Mouse (Mus musculus) layer of hippocampus, adult 9-11 months (tissue): Measurements from ENCODE around the gene Asrgl1.
"Not testable (repeated sequence)": the region's sequence is repeated elsewhere in the genome, so short reads cannot be mapped to it uniquely, and the experiment has no call there.

Source experiments
- DNase-seq: peaks from one replicate; pipeline ENCODE4 v3.0.0; 2022

The Asrgl1 gene

DNA sequence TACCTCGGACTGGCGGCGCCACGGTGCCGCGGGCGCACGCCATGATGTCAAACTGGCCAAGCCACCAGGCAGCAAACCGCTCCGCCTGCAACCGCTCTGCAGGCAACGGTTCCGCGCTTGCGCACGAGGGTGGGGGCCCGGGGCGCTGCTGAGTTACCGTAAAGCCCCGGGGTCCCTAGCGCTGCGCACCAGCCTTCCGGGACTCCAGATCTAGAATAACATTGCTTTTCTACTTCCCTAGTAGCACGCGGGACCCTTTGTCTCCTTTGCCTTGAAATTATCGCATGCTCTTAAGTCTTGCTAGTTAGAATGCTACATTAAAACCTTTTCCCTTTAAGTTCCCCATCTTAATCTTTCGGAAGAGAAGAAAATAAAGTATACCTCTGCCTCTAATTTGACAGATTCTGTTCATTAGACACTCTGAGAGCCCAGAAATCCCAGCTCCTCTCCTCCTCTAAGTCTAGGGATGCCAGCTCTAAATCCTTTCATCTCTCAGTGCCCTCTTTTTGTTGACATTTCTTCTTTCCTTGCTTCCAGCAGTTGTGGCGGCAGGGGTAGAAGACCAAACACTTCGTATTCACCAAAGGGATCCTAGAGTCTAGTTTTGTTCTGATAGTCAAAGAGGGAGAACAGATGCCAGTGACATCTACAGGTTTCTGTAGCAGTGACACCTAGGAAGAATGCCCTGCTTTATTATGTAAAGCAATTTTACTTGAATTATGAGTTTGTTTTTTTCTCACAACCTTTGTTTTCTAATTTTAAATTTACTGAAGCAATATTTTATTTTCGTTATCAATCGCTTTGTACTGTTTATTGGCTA lies at the start of gene Asrgl1:
Asrgl1 (minus strand) TSS at position 125 of the 820 bp plus-strand sequence.
- peak; percentile 91 for DNase-seq

DNA sequence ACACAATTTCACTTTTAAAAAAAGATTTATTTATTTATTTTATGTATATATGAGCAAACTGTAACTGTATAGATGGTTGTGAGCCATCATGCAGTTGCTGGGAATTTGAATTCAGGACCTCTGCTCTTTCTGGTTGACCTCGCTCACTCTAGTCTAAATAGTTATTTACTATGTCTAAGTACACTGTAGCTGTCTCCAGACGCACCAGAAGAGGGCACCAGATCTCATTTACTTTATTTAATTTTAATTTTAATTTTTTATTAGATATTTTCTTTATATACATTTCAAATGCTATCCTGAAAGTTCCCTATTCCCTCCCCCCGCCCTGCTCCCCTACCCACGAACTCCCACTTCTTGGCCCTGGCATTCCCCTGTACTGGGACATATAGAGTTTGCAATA lies 10.8 kb upstream of the Asrgl1 start:
- DNase-seq: no peak

DNA sequence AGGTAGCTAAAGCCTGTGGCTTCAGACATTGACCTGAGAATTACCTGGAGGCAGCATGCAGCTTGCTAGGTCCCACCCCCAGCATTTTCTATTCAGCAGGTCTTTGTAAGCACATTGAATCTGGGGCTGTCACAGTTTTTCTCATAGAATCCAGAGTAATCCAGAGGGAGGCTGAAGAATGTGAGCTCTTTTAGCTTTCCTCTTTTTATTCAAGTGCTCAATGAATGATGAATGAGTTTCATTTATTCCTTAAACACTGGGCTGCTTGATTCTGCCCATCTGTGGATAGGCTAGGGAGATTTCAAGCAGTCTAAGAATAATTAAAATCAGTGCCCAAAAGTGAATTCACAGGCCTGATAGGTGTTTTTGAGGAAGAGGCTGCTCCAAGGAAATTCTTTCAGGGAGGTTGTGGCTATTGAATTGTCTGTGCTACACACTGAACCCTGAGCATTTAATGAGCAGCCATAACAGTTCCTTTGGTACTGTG lies 8.2 kb upstream of the Asrgl1 start:
- peak; percentile 24 for DNase-seq

DNA sequence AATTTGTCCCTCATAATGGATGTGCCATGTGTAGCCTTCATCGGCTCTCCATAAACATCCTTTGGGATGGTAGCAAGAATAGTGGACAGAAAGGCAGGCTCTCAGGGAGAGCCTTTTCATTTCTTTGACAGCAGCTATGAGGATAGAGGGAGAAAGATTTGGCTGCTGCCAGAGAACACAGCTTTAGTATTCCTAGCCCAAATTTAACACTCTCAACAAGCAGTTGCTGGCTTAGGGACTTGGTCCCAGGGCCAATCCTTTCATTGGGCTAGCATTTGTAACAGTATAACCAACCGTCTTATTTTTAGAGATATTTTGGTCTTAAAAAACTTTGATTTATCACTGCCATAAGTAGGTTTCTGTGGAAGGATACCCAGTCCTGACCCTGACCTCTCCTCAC lies 7.8 kb upstream of the Asrgl1 start:
- DNase-seq: no peak

GRCm38 (mm10) chr19:9140361-9140760 lies 4.9 kb upstream of the Asrgl1 start:
- DNase-seq: not testable (repeated sequence)

DNA sequence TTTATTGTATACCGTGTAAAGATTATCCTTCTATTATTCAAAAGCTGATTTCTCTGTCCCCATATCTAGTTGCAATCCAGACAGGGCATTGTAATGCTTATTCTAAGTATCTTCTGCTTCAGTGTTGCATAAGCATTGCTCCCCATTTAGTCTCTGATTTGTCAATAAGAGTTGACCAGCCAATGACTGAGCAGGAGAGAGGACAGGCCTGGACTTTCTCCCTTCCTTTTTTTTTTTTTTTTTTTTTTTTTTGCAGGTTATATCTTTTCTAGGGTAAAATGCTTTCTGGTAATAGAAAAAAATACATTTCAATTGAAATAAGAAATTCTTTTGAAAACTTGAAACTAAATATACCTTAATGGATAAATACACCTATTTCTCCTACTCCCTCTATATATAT lies 1.7 kb upstream of the Asrgl1 start:
- DNase-seq: no peak

GRCm38 (mm10) chr19:9134746-9135511 lies 507 bp downstream of the Asrgl1 start:
- no peak for DNase-seq

- no peak for DNase-seq
Measured at GRCm38 (mm10) chr19:9129996-9130395, 5.4 kb downstream of the Asrgl1 start.

GRCm38 (mm10) chr19:9128499-9129194 lies 6.8 kb downstream of the Asrgl1 start:
- DNase-seq: no peak

- not testable (repeated sequence) for DNase-seq
Measured at GRCm38 (mm10) chr19:9123986-9124385, 11.4 kb downstream of the Asrgl1 start.

- no peak for DNase-seq
Measured at GRCm38 (mm10) chr19:9122390-9122789, 13.0 kb downstream of the Asrgl1 start.

DNA sequence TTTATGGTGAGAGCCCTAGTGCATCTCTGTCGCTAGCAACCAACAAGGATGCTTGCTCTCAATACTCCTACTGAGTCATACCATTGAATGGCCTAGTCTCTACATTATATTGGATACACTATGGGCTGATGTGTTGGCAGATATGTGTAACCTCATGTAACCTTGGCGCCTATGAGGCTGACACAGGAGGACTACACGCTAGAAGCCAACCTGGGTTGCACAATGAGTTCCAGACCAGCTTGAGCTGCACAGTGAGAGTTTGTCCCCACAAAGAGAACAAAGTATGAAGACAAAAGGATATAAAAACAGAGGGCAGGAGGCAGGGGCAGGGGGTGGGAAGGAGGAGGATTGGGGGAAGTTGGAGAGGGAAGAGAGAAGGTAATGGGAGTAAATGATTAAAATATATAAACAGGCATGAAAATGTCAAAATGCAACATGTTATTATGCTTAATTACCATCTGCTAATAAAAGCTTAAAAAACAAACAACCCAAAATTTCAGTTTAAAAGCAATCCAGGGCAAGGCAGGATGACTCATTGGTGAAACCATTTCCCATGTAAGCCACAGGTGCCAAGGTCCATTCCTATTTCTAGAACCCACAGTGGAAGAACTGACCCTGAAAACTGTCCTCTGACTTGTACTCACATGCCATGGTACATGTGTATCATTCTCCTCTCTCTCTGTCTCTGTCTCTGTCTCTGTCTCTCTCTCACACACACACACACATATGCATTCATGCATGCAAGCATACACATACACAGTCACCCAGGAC lies 15.6 kb downstream of the Asrgl1 start:
- DNase-seq: no peak

DNA sequence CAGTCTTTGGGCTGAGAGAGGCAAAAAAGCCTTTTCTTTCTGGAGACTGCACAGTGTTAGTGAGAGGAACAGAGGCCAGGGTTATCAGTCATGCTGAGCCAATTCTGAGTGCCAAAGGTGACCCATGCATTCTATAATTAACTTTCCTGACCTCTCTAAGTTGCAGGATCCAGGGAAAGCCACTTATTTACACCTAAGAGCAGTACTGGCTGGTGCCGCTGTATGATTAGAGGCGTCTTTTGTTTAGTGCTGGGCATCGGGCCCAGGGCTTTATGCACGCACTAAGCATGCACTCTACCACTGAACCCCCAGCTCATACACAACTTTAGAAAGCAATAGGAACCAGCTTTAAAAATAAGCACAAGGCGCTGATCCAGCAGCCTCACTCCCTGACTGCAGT lies 18.2 kb downstream of the Asrgl1 start:
- DNase-seq: no peak

DNA sequence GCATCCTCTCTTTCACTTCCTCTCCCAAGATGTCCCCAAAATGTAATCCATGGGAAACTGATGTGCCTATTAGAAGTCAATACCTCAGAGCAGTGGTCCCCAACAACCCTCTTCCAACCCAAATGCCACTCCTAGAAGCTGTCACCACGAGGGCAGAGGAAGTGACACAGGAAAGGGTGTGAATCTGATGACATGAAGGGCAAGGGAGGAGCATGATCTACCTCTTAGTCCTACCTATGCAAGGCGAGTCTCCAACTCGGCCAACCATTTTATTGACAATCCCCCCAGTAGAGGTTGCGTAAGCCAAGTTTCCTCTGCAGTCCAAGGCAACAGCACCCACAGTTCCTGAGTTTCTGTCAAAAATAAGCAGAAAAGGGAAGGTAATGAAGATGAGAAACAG lies 19.2 kb downstream of the Asrgl1 start:
- no peak for DNase-seq

DNA sequence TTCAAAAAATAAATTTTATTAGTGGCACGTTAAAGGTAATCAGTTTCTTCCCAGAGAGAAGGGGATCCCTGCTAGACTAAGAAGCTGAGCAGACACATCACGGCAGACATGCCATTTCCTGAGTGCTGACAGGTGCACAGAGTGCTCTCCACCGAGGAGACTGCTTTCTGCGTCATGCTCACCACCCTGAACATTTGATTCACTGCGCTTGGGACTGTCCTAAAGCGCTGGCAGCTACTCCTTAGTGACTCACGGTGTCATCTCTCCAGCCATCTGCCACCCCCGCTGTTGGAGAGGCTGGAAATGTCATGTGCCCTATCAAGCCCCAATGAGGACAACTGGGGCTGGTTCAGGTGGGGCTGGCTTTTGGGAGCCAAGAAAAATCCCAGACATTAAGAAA lies 23.4 kb downstream of the Asrgl1 start:
- DNase-seq: no peak

- peak; percentile 44 for DNase-seq
Measured at GRCm38 (mm10) chr19:9110182-9110869, 25.1 kb downstream of the Asrgl1 start.

DNA sequence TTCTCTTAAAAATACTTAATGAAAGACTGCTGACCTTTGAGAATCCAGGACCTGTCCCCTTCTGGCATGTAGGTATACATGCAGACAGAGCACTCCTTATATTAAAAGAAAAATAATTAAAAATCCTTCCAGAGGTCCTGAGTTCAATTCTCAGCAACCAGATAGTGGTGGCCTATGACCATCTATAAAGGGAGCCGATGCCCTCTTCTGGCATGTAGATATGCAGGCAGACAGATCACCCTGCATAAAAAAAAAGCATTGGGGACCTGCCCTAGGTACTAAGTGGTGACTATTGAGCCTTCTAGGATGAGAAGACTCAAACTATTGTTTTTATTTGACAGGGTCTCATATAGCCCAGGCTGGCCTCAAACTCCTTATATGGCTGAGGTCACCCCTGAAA lies 26.9 kb downstream of the Asrgl1 start:
- DNase-seq: no peak

DNA sequence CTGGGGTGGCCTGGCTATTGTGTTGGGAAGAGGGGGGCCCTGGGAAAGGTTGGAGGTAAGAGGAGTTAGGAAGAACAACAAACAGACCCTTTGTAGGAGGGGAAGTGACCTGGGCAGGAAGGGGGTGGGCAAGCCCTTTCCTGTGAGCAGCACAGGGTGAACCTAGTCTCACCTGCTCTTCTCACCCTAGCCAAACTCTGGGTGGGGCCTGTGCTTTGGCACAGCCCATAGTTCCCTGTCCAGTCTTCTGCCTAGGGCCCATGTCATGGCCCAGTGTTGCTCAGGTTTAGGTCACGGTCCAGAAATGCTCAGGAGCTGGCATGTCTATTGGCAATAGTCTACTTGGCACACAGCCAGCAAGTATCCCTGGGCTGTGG lies 28.1 kb downstream of the Asrgl1 start:
- DNase-seq: no peak

GRCm38 (mm10) chr19:9106751-9107378 lies 28.6 kb downstream of the Asrgl1 start:
- DNase-seq: no peak

DNA sequence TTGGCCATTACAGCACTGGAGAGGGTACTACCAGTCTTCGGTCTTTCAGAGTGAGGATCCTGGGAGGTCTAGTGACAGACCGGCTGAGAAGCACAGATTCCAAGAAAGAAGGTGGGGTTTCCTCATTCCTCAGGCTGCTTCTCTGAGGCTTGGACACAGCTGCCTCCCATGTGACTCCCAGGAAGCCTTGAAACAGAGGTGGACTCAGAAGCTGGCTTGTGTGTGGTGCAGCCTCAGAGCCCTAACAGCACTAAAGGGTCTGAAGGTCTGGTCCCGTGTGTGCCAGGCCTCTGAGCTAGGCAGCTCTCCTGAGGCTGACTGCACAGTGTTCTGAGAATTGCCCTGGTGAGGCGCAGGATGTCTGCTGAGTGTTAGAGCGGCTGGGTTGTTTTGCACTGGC lies 29.3 kb downstream of the Asrgl1 start:
- no peak for DNase-seq

- DNase-seq: no peak
Measured at GRCm38 (mm10) chr19:9105101-9105685, 30.2 kb downstream of the Asrgl1 start.
